Mouse (Mus musculus) hindbrain, embryonic 16.5 days (tissue): ENCODE data around the gene Mdm4. TPM values are rescaled to one million over a fixed set of nuclear protein-coding genes. Genes with fewer than 3 reads are reported as not detected.
A peak's percentile ranks its signal among the peaks of the same experiment; 100 is the strongest.

ENCODE experiments used
- ATAC-seq: fragments of 200-750 bp; cut with Nextera tagmentation; 2 replicates; pipeline ENCODE4 v1.8.0; 2017; ENCODE audit warnings: moderate TSS enrichment, moderate library complexity
- H3K27ac ChIP-seq: fragments of 300-500 bp; sonication (generic); 2 replicates; pipeline ENCODE4 v1.5.1; 2014; ENCODE audit warnings: low read depth, mild to moderate bottlenecking, control low read depth, low read length, moderate library complexity
- H3K27me3 ChIP-seq: fragments of 300-500 bp; sonication (generic); replicated peaks from 2 replicates; pipeline ENCODE4 v1.6.1; 2014; ENCODE audit warnings: low read length; ENCODE audit not compliant: control insufficient read depth, insufficient read depth
- H3K36me3 ChIP-seq: fragments of 300-500 bp; sonication (generic); 2 replicates; pipeline ENCODE4 v1.6.1; 2014; ENCODE audit warnings: mild to moderate bottlenecking, low read length, moderate library complexity, mixed read lengths; ENCODE audit not compliant: control insufficient read depth, insufficient read depth
- H3K4me1 ChIP-seq: fragments of 300-500 bp; sonication (generic); 2 replicates; pipeline ENCODE4 v1.6.1; 2014; ENCODE audit warnings: low read depth, low read length; ENCODE audit not compliant: control insufficient read depth, insufficient read depth
- H3K4me2 ChIP-seq: fragments of 300-500 bp; sonication (generic); 2 replicates; pipeline ENCODE4 v1.6.1; 2014; ENCODE audit warnings: mild to moderate bottlenecking, low read length, control low read depth, moderate library complexity
- H3K4me3 ChIP-seq: fragments of 300-500 bp; sonication (generic); 2 replicates; pipeline ENCODE4 v1.5.1; 2014; ENCODE audit warnings: mild to moderate bottlenecking, low read length, control low read depth, moderate library complexity
- H3K9ac ChIP-seq: fragments of 300-500 bp; sonication (generic); 2 replicates; pipeline ENCODE4 v1.6.1; 2014; ENCODE audit warnings: low read depth, mild to moderate bottlenecking, control low read depth, low read length, moderate library complexity
- H3K9me3 ChIP-seq: fragments of 300-500 bp; sonication (generic); 2 replicates; pipeline ENCODE4 v1.6.1; 2014; ENCODE audit warnings: mild to moderate bottlenecking, low read length, moderate library complexity; ENCODE audit not compliant: control insufficient read depth
- WGBS: fragments of 180-500 bp; shearing (Covaris S2); extraction: QIAGEN DNeasy Blood & Tissue Kit; methylation state at CpG from one replicate; pipeline ENCODE4 v1.1.7; 2014; 5-methylcytosine and 5-hydroxymethylcytosine counted together
- polyA plus RNA-seq: library from polyadenylated mRNA; unstranded; fragments of >200 nt; fragmentation: Nextera tagmentation; extraction: Ambion mirVana; gene quantifications from 2 replicates; pipeline ENCODE4 v1.2.1, GENCODE M21; 2015

Gene Mdm4
- polyA plus RNA-seq, 1 experiment from 2014 or later, result 30.3 TPM

DNA sequence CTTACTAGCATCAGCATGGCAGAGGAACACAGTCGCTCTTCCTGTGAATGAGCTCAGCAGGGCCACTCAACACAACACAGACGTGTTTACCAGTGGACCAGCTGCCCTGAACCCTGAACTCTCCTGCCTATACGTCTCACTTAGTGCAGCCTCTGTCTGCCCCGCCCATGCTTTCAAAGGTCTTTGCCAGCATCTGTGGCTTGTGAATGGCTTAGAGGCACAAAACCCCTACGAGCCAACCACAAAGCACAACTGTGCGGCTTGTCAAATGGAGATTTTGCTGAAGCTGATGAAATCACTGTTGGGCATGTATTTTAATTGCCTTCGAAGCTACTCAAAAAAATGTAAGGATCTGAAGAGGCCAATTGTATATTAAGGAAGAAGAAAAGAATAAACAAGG, 82.5 kb downstream of the Mdm4 start:
- no peak for ATAC-seq
- H3K36me3 ChIP-seq, result no peaks in the 10 kb centered on the region
- H3K4me3 ChIP-seq, result no peak overlapping the region
- H3K27me3 ChIP-seq, result no peaks in the 10 kb centered on the region
- no peak overlapping the region for H3K9ac ChIP-seq
- no peak overlapping the region for H3K4me2 ChIP-seq
- no peaks in the 10 kb centered on the region for H3K4me1 ChIP-seq
- no peak overlapping the region for H3K27ac ChIP-seq
- H3K9me3 ChIP-seq, result no peaks in the 10 kb centered on the region
- WGBS, result 39% methylated on average over 7 of the region's 7 CpGs

DNA sequence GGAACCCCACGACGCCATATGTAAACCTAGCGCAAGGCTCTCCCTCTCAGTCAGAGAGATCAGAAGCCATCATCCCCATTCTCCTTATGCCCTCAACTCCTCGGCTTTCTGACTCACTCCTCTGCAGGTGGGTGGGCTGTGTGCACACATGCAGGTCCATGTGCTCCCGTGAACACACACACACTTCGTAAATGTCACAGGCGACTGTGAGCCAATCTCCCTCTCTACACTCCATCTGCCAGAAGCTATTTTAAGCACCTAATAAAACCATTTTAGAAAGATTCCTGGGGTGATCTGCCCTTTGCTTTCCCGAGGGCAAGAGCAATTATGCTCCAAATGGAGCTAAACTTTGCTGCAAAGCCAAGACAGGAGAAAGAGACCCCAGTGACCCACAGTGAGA, 84.5 kb downstream of the Mdm4 start:
- Histone ChIP-seq H3K27me3 (no peaks in the 10 kb centered on the region), H3K36me3 (no peaks in the 10 kb centered on the region; the same call in 1 of the 2 replicates), H3K9ac (no peak overlapping the region), H3K4me2 (no peak overlapping the region), H3K9me3 (no peaks in the 10 kb centered on the region), H3K27ac (no peak overlapping the region), H3K4me3 (no peak overlapping the region), H3K4me1 (no peaks in the 10 kb centered on the region)
- no peak for ATAC-seq
- WGBS, result 61% methylated on average over 8 of the region's 8 CpGs

DNA sequence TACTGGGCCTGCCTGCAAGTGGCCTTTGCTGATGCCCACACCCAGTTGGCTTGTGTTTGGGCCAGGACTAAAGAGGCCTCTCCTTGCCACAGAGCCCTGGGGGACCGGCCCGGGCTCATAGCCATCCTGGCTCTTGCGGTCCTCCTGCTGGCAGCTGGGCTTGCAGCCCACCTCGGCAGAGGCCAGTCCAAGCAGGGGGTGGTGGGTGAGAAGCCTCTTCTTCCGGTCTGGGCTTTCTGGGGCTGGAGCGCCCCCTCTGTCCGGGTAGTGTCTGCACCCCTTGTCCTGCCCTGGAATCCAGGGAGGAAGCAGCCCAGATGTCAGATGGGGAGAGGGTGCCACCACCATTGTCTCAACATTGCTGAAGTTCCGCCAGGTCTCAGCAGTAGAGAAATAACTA, 91.4 kb downstream of the Mdm4 start:
- H3K4me3 ChIP-seq, result no peak overlapping the region
- peaks cover 17% of the 10 kb centered on the region for H3K36me3 ChIP-seq
- peaks cover 9% of the 10 kb centered on the region; the same call in 1 of the 2 replicates for H3K4me1 ChIP-seq
- no peak overlapping the region for H3K4me2 ChIP-seq
- WGBS, result 60% methylated on average over 8 of the region's 8 CpGs
- no peaks in the 10 kb centered on the region for H3K9me3 ChIP-seq
- peak; percentile 44; the same call in 1 of the 2 replicates for ATAC-seq
- H3K27ac ChIP-seq, result no peak overlapping the region
- H3K9ac ChIP-seq, result no peak overlapping the region
- H3K27me3 ChIP-seq, result no peaks in the 10 kb centered on the region

DNA sequence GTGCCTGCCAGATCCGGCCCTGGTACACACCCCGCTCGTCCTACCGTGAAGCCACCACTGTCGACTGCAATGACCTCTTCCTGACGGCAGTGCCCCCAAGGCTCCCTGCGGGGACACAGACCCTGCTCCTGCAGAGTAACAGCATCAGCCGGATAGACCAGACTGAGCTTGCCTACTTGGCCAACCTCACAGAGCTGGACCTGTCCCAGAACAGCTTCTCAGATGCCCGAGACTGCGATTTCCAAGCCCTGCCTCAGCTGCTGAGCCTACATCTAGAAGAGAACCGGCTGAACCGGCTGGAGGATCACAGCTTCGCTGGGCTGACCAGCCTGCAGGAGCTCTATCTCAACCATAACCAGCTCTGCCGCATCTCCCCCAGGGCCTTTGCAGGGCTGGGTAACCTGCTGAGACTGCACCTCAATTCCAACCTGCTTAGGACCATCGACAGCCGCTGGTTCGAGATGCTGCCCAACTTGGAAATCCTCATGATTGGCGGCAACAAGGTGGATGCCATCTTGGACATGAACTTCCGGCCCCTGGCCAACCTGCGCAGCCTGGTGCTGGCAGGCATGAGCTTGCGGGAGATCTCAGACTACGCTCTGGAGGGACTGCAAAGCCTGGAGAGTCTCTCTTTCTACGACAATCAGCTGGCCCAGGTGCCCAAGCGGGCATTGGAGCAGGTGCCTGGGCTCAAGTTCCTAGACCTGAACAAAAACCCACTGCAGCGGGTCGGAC, 92.9 kb downstream of the Mdm4 start:
- H3K4me3 ChIP-seq, result no peak overlapping the region
- 84% methylated on average over 26 of the region's 26 CpGs for WGBS
- H3K9ac ChIP-seq, result no peak overlapping the region
- no peaks in the 10 kb centered on the region for H3K27me3 ChIP-seq
- no peak overlapping the region for H3K4me2 ChIP-seq
- H3K36me3 ChIP-seq, result peaks cover 17% of the 10 kb centered on the region
- no peak for ATAC-seq
- peaks cover 9% of the 10 kb centered on the region; the same call in 1 of the 2 replicates for H3K4me1 ChIP-seq
- H3K9me3 ChIP-seq, result no peaks in the 10 kb centered on the region
- no peak overlapping the region for H3K27ac ChIP-seq

DNA sequence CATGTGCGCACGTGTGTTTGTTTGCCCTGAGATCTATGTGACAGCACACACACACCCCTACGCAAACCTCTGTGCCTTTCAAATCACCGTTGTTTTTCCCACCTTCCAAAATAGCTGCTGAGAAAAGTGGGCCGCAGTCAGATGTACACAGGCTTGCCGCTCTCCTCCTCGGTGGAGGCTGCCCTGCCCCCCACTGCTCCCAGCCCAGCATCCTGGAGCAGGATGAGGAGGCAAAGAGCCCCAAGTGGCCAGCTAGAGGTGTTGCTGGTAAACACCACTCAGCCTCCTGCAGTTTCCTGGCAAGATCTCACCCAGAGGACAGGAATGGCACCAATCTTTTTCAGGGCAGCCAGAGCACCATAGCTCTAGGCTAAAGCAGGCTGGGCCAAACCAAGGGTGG, 95.5 kb downstream of the Mdm4 start:
- peak; percentile 71; the same call in 1 of the 2 replicates for ATAC-seq
- Histone ChIP-seq H3K27me3 (no peaks in the 10 kb centered on the region), H3K4me1 (peaks cover 14% of the 10 kb centered on the region; the same call in 1 of the 2 replicates), H3K4me3 (no peak overlapping the region), H3K9me3 (no peaks in the 10 kb centered on the region), H3K4me2 (no peak overlapping the region), H3K27ac (no peak overlapping the region), H3K36me3 (peaks cover 17% of the 10 kb centered on the region), H3K9ac (no peak overlapping the region)
- WGBS, result 10% methylated on average over 5 of the region's 7 CpGs

DNA sequence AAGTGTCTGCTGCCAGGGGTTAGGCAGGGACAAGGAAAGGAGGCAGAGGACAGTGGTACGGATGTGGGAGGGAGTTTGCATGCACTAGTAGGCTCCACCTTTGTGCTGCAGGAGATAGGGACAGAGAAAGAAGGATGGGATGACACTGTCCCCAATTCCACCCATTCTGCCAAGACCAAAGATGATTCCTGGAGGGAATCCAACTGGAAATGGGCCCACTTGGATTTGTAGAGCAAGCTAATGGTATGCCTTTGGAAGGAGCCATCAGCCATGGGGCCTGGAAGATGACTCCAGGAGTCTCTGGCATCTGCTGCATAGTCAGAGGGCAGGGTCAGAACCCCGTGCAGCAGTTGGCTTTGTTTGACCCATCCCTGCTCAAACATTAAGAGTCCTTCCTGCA, 97.9 kb downstream of the Mdm4 start:
- Histone ChIP-seq H3K9ac (no peak overlapping the region), H3K27ac (no peak overlapping the region), H3K4me1 (peaks cover 24% of the 10 kb centered on the region), H3K27me3 (no peaks in the 10 kb centered on the region), H3K4me3 (no peak overlapping the region), H3K36me3 (peaks cover 6% of the 10 kb centered on the region), H3K9me3 (no peaks in the 10 kb centered on the region), H3K4me2 (no peak overlapping the region)
- no peak for ATAC-seq
- 78% methylated on average over 2 of the region's 2 CpGs for WGBS

DNA sequence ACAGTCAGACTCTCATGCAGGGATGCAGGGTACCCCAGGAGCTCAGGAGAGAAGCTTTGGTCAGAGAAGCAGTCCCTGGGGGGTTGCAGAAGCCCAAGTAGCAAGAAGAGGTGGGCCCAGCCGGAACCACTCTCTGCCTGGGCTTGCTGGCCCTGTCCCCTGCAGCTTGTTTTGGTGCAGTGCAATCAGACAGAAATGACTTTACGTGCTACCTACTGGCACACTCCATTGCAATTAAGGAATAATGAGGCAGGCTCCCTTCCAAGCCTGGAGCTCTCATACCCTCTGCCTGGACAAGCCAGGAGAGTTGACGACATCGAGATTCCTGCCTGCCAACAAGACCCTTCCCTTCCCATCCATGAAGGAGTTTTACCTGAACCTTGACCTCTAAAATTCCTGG, 100.1 kb downstream of the Mdm4 start:
- peaks cover 24% of the 10 kb centered on the region for H3K4me1 ChIP-seq
- H3K4me2 ChIP-seq, result no peak overlapping the region
- 0 out of 2 replicates have a peak, but pooled peaks cover 2% of the 10 kb centered on the region for H3K36me3 ChIP-seq
- H3K27ac ChIP-seq, result no peak overlapping the region
- no peak overlapping the region for H3K9ac ChIP-seq
- 61% methylated on average over 4 of the region's 4 CpGs for WGBS
- ATAC-seq, result no peak
- H3K27me3 ChIP-seq, result no peaks in the 10 kb centered on the region
- H3K4me3 ChIP-seq, result no peak overlapping the region
- no peaks in the 10 kb centered on the region for H3K9me3 ChIP-seq

DNA sequence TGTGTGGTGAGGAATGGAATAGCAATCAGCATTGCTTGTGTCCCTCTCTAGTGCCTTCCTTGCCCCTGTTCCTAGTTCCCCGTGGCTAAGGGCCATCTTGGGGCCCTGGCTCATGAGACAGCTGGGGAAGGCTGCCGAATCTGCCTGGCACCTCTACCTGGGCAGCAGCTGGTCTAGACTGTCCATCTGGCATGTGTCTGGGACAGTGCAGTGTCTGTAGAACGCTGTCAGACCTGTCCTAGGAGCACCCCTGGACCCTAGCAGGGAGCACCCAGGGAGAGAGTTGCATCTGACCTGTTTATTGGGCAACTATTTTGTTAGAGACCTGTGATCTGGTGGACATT, 101.5 kb downstream of the Mdm4 start:
- ATAC-seq, result peak; percentile 10; the same call in 1 of the 2 replicates
- 36% methylated on average over 3 of the region's 3 CpGs for WGBS
- 0 out of 2 replicates have a peak, but pooled peaks cover 2% of the 10 kb centered on the region for H3K36me3 ChIP-seq
- H3K4me2 ChIP-seq, result no peak overlapping the region
- no peaks in the 10 kb centered on the region for H3K27me3 ChIP-seq
- no peak overlapping the region for H3K9ac ChIP-seq
- peak overlapping the region; percentile 53 for H3K27ac ChIP-seq
- peaks cover 15% of the 10 kb centered on the region for H3K4me1 ChIP-seq
- no peaks in the 10 kb centered on the region for H3K9me3 ChIP-seq
- H3K4me3 ChIP-seq, result no peak overlapping the region

DNA sequence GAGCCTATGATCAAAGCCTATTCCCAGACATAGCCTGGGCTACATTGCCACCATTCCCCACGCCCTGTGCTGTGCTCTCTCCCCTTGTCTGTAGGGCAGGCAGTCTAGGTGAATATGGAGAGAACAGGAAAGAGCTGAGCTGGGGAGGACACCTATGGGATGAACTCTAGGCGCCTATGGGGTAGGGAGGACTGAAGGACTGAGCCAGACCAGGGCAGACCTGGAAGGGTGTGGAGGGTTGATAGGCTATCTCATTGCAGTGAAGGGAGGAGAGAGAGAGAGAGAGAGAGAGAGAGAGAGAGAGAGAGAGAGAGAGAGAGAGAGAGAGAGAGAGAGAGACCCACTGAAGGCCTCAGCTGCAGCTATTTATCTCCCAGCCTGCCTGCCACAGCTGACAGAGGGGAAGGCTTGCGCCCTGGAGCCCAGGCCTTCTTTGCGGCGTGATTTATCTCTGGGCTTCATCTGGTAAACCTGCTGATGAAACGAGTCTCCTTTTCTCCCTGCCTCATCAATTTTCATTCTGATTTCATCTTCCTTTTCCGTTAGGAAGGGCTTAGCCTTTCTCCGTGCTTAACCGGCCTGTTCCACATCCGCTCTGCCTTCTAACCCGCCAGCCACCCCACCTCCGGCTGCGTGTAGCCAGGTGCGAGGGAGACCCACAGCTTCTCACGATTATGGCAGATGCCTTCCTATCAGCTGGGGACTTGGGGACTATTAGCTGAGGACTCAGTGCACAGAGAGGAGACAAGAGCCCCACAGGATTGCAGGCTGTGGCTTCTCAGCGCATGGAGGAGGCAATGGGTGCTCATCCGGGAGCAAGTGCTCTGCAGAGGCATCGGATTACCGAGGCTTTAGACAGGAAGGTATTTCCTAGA, 102.1 kb downstream of the Mdm4 start:
- Histone ChIP-seq H3K27ac (peak overlapping the region; percentile 53), H3K4me2 (no peak overlapping the region), H3K9ac (peak overlapping the region; percentile 33; the same call in 1 of the 2 replicates), H3K36me3 (0 out of 2 replicates have a peak, but pooled peaks cover 2% of the 10 kb centered on the region), H3K9me3 (no peaks in the 10 kb centered on the region), H3K27me3 (no peaks in the 10 kb centered on the region), H3K4me1 (peaks cover 15% of the 10 kb centered on the region), H3K4me3 (no peak overlapping the region)
- peak; percentile 53 for ATAC-seq
- 40% methylated on average over 19 of the region's 19 CpGs for WGBS
